Mouse (Mus musculus) intestine, embryonic 16.5 days (tissue): ENCODE measurements around the gene Siah2. TPM values are rescaled to one million over a fixed set of nuclear protein-coding genes. Genes with fewer than 3 reads are reported as not detected.

Experiments
- ATAC-seq: fragments of 200-750 bp; cut with Nextera tagmentation; 2 replicates; pipeline ENCODE4 v1.8.0; 2017; ENCODE audit warnings: moderate TSS enrichment, moderate library complexity
- H3K27ac ChIP-seq: fragments of 300-500 bp; sonication (generic); 2 replicates; pipeline ENCODE4 v1.5.1; 2014; ENCODE audit warnings: mild to moderate bottlenecking, low read length
- H3K27me3 ChIP-seq: fragments of 300-500 bp; sonication (generic); replicated peaks from 2 replicates; pipeline ENCODE4 v1.6.1; 2014; ENCODE audit warnings: low read length, control low read depth, mixed read lengths; ENCODE audit not compliant: control insufficient read depth, insufficient read depth
- H3K36me3 ChIP-seq: fragments of 300-500 bp; sonication (generic); 2 replicates; pipeline ENCODE4 v1.6.1; 2014; ENCODE audit warnings: low read length, control low read depth; ENCODE audit not compliant: control insufficient read depth, insufficient read depth
- H3K4me1 ChIP-seq: fragments of 300-500 bp; sonication (generic); 2 replicates; pipeline ENCODE4 v1.6.1; 2014; ENCODE audit warnings: low read length, control low read depth, mixed read lengths; ENCODE audit not compliant: control insufficient read depth, insufficient read depth
- H3K4me2 ChIP-seq: fragments of 300-500 bp; sonication (generic); 2 replicates; pipeline ENCODE4 v1.6.1; 2014; ENCODE audit warnings: low read depth, low read length, control low read depth
- H3K4me3 ChIP-seq: fragments of 300-500 bp; sonication (generic); 2 replicates; pipeline ENCODE4 v1.5.1; 2014; ENCODE audit warnings: mild to moderate bottlenecking, low read length
- H3K9ac ChIP-seq: fragments of 300-500 bp; sonication (generic); 2 replicates; pipeline ENCODE4 v1.6.1; 2014; ENCODE audit warnings: low read depth, low read length
- H3K9me3 ChIP-seq: fragments of 300-500 bp; sonication (generic); 2 replicates; pipeline ENCODE4 v1.6.1; 2016; ENCODE audit warnings: low read length, control low read depth; ENCODE audit not compliant: control insufficient read depth
- WGBS: fragments of 180-500 bp; shearing (Covaris S2); extraction: QIAGEN DNeasy Blood & Tissue Kit; methylation state at CpG from one replicate; pipeline ENCODE4 v1.1.7; 2014; 5-methylcytosine and 5-hydroxymethylcytosine counted together
- polyA plus RNA-seq: library from polyadenylated mRNA; unstranded; fragments of >200 nt; fragmentation: Nextera tagmentation; extraction: Ambion mirVana; gene quantifications from 2 replicates; pipeline ENCODE4 v1.2.1, GENCODE M21; 2015

The Siah2 gene
- polyA plus RNA-seq, 1 experiment from 2014 or later, result 1.9 TPM

DNA sequence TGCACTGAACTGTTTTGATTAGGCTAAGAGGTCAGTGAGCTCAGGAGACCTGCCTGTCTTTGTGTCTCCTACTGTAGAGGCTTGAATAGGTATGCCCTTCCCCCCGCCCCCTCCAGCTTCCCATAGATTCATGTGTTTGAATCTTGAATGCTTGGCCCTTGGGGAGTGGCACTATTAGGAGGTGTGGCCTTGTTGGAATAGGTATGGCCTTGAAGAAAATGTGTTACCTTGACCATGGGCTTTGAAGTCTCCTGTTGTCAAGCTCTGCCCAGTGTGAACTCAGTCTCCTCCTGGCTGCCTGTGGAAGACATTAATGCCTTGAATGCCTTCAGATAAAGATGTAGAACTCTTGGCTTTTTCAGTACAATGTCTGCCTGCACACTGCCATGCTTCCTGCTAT lies 9.2 kb upstream of the Siah2 start:
- whole genome bisulfite sequencing, result 95% methylated on average over 1 of the region's 1 CpGs
- Histone ChIP-seq H3K27me3 (no peaks in the 10 kb centered on the region), H3K36me3 (no peaks in the 10 kb centered on the region), H3K9ac (no peak overlapping the region), H3K27ac (no peak overlapping the region), H3K9me3 (no peaks in the 10 kb centered on the region), H3K4me3 (no peak overlapping the region), H3K4me2 (no peak overlapping the region), H3K4me1 (no peaks in the 10 kb centered on the region)
- no peak for ATAC-seq

DNA sequence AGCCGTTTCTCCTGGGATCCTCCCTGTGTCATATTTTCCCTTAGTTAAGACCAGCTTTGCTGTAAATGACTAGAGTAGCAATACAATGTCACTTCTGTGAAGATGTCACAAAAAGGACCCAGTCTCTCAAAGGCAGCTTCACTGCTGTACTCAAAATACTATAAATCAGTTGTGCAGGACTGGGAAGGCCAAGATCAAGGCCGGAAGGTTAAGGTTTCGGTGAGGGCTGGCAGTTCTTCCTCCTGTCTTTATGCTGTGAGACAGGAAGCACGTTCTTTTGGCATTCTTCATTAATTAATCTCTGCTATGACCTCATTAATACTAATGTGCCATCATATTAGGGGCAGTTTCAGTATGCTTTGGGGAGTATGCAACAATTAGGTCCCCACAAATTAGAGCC lies 5.7 kb upstream of the Siah2 start:
- Histone ChIP-seq H3K36me3 (no peaks in the 10 kb centered on the region), H3K9ac (no peak overlapping the region), H3K4me3 (no peak overlapping the region), H3K4me1 (no peaks in the 10 kb centered on the region; the same call in 1 of the 2 replicates), H3K27me3 (no peaks in the 10 kb centered on the region), H3K27ac (no peak overlapping the region), H3K4me2 (no peak overlapping the region), H3K9me3 (no peaks in the 10 kb centered on the region)
- WGBS, result 84% methylated on average over 4 of the region's 4 CpGs
- no peak for ATAC-seq

DNA sequence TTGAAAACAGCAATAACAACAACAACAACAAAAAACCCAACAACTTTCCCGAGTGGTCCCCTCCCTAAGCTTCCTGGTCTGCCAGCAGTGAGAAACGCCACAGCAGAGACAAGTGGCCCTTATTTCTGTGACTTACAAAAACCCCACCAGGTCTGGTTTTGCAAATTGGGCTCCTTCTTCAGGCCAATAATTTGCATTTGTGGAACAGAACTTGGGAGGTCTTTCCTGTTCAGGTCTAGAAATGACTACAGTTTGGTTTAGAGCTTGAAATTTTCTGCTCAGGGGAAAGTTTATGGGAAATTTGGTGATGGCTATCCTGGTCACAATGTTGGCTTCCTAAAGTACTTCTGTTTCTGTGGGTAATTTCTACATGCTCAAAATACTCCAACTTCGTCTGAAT lies 4.6 kb upstream of the Siah2 start:
- no peaks in the 10 kb centered on the region for H3K27me3 ChIP-seq
- no peak for ATAC-seq
- peaks cover 4% of the 10 kb centered on the region for H3K4me1 ChIP-seq
- H3K27ac ChIP-seq, result no peak overlapping the region
- WGBS, result 63% methylated on average over 3 of the region's 3 CpGs
- H3K4me3 ChIP-seq, result no peak overlapping the region
- no peak overlapping the region for H3K9ac ChIP-seq
- H3K36me3 ChIP-seq, result no peaks in the 10 kb centered on the region
- H3K9me3 ChIP-seq, result no peaks in the 10 kb centered on the region
- H3K4me2 ChIP-seq, result no peak overlapping the region

DNA sequence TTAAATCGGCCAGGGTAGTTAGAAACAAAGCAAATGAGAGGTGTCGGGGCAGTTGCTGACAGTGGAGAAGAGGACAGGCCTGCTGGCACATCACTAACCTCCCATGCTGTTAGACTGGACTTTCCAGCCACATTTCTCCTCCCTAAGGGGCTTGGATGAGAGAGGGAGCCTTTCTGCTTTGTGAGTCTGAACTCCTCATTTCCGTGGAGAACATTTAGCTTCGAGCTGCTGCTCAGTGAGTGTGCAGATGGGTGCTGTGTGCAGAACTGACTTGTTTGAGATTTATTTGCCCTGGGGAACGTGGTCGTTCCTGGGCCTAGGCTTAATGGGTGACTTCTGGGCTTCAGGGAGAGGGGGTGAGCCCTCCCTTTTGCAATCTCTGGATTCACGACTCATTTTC lies 3.3 kb upstream of the Siah2 start:
- no peak overlapping the region for H3K27ac ChIP-seq
- H3K4me3 ChIP-seq, result no peak overlapping the region
- H3K27me3 ChIP-seq, result no peaks in the 10 kb centered on the region
- 45% methylated on average over 7 of the region's 7 CpGs for WGBS
- H3K4me2 ChIP-seq, result no peak overlapping the region
- no peaks in the 10 kb centered on the region for H3K36me3 ChIP-seq
- H3K4me1 ChIP-seq, result peaks cover 4% of the 10 kb centered on the region
- H3K9ac ChIP-seq, result no peak overlapping the region
- ATAC-seq, result no peak
- H3K9me3 ChIP-seq, result no peaks in the 10 kb centered on the region

DNA sequence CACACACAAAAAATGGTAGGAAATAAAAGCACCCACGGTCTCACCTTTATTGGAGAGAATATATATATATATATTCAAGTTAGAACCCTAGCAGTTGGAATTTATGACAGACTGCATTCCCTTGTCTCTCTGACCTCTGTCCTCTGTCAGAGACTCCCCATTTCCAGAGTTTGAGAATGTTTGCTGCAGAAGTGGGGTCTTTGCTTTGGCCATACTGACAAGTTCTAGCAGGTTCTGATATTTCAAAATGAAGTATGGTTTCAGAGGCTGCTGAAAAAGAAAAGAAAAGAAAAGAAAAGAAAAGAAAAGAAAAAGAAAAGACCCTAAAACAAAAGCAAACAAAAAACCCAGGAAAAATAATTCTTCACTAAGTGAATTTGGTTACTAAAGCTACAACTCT lies 2.8 kb upstream of the Siah2 start:
- Histone ChIP-seq H3K9ac (no peak overlapping the region), H3K27ac (no peak overlapping the region), H3K4me3 (no peak overlapping the region), H3K4me1 (peaks cover 7% of the 10 kb centered on the region), H3K9me3 (no peaks in the 10 kb centered on the region), H3K36me3 (no peaks in the 10 kb centered on the region), H3K27me3 (no peaks in the 10 kb centered on the region), H3K4me2 (no peak overlapping the region)
- ATAC-seq, result no peak
- WGBS, result 61% methylated on average over 1 of the region's 1 CpGs

DNA sequence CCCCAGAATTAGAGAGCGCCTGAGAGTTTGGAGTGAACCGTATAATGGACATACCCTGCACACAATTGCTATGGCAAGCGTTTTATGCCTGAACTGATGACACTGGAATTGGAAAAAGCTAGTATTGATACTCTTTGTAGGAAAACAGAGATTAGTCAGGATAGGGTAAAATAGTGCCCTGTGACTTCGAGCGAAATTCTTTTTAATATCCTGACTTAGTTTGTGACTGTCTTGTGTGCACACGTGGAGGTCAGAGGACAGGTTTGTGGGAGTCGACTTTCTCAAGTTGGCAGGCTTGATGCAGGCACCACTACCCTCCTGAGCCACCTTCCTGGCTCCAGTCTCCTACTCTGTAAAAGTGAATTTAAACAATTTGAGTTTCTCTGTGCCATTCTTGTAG lies 1.1 kb upstream of the Siah2 start:
- Histone ChIP-seq H3K9me3 (no peaks in the 10 kb centered on the region), H3K9ac (no peak overlapping the region), H3K27me3 (no peaks in the 10 kb centered on the region), H3K4me1 (peaks cover 8% of the 10 kb centered on the region), H3K27ac (no peak overlapping the region), H3K4me2 (no peak overlapping the region), H3K4me3 (no peak overlapping the region), H3K36me3 (no peaks in the 10 kb centered on the region)
- 85% methylated on average over 7 of the region's 7 CpGs for WGBS
- ATAC-seq, result no peak

DNA sequence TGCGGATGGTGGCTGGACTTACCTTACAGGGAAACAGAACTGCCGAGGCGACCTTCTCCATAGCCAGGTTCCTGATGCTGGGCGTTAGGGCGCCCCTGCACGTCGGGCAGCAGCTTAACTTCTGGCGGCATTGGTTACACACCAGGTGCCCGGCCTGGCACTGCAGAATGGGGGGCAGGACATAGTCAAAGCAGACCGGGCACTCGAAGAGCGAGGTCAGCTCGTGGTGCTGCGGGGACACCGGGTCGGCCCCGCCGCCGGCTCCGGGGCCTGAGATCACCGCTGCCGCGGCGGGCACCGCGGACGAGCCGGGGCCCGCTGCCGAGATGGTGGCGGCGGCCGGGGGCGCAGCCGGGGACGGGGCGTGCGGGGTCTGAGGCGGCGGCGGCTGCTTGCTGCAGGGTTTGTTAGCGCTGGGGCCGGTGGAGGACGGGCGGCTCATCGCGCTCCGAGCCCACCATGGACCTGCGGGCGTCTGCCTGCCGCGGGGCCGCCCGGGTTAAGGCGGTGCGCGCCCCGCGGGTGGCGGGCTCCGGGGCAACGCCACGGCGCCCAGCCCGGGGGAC lies 743 bp downstream of the Siah2 start:
- ATAC-seq, result peak; percentile 9
- Histone ChIP-seq H3K9ac (peak overlapping the region; percentile 92), H3K27me3 (no peaks in the 10 kb centered on the region), H3K36me3 (no peaks in the 10 kb centered on the region), H3K4me3 (peak overlapping the region; percentile 87), H3K4me2 (peak overlapping the region; percentile 91), H3K27ac (peak overlapping the region; percentile 90), H3K4me1 (peaks cover 15% of the 10 kb centered on the region), H3K9me3 (no peaks in the 10 kb centered on the region)
- under 1% methylated on average over 59 of the region's 65 CpGs for WGBS

DNA sequence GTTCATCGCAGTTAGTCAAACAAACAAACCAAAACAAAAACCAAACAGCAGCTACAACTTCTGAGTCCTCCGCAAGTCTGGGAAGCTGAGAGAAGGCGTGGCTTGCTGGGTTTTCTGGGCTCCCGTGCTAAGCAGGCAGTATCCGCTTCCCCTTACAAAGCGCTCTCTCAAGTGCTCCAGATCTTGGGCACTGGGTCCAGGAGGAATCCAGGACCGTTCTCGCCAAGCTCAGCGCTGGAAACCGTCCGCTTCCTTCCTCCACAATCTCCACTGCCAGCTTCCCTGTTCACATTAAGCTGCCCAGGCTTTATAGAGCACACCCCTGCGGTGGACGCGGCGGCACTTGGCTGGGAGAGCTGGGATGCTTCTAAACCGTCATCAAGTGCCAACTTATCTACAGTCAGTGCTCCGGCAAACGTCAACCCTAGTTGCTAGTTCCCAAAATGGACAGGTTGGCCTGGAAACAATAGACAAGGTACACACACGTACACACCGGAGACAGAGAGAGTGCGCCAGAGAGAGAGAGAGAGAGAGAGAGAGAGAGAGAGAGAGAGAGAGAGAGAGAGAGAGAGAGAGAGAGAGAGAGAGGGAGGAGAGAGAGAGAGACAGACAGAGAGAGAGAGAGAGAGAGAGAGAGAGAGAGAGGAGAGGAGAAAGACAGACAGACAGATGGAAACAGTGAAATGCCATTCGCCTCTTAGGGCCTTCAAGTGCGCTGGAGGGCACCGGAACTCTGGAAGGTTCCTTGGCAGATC lies 1.4 kb downstream of the Siah2 start:
- Histone ChIP-seq H3K36me3 (no peaks in the 10 kb centered on the region), H3K9me3 (no peaks in the 10 kb centered on the region), H3K27ac (peak overlapping the region; percentile 90), H3K4me2 (peak overlapping the region; percentile 91), H3K4me3 (peak overlapping the region; percentile 87), H3K4me1 (peaks cover 15% of the 10 kb centered on the region), H3K9ac (peak overlapping the region; percentile 92), H3K27me3 (no peaks in the 10 kb centered on the region)
- 0% methylated on average over 24 of the region's 24 CpGs for WGBS
- ATAC-seq, result peak; percentile 25

DNA sequence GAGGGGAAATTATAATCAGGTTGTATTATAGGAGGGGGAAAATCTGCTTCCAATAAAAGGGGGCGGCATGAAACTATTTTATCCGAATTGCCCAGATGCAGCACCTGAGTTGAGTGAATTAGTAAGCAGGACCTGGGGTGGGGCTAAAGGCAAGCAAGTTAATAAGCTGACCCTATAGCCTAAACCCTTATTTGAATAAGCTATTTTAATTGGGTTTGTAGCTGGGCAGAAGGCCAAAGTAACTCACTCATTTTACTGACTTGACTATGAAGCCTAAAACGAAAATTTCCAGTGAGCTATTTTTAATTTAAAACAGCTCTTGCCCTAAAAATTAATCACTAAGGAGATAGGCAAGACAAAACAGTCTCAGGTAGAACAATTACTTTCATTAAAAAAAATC lies 2.5 kb downstream of the Siah2 start:
- WGBS, result 51% methylated on average over 3 of the region's 3 CpGs
- Histone ChIP-seq H3K27me3 (no peaks in the 10 kb centered on the region), H3K9ac (no peak overlapping the region), H3K36me3 (no peaks in the 10 kb centered on the region), H3K4me3 (no peak overlapping the region), H3K4me1 (peaks cover 15% of the 10 kb centered on the region), H3K27ac (no peak overlapping the region), H3K9me3 (no peaks in the 10 kb centered on the region), H3K4me2 (peak overlapping the region; percentile 91)
- no peak for ATAC-seq

DNA sequence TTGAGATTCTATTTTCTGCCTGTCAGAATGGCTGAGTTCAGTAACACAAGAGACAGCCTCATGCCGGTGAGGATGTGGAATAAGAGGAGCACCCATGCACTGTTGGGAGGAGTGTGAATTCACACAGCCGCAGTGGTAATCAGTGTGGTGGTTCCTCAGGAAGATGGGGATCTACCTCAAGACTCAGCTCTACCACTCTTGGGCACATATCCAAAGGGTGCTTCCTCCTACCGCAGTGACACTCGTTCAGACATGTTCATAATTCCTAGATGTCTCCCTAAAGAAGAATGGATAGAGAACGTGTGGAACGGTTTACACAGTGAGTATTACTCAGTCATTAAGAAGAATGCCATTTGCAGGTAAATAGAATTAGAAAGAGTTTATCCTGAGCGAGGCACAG lies 3.1 kb downstream of the Siah2 start:
- Histone ChIP-seq H3K4me2 (no peak overlapping the region), H3K4me1 (peaks cover 15% of the 10 kb centered on the region), H3K36me3 (no peaks in the 10 kb centered on the region), H3K9me3 (no peaks in the 10 kb centered on the region), H3K27ac (no peak overlapping the region), H3K27me3 (no peaks in the 10 kb centered on the region), H3K9ac (no peak overlapping the region), H3K4me3 (no peak overlapping the region)
- ATAC-seq, result no peak
- 77% methylated on average over 7 of the region's 7 CpGs for WGBS
